Mouse (Mus musculus) midbrain, embryonic 10.5 days (tissue): ENCODE measurements around the gene Eid3. TPM values are rescaled to one million over a fixed set of nuclear protein-coding genes. Genes with fewer than 3 reads are reported as not detected.

Source experiments
- DNase-seq: peaks from one replicate; pipeline ENCODE4 v3.0.0-alpha.2; 2017; ENCODE audit warnings: low spot score
- H3K27ac ChIP-seq: fragments of 300-500 bp; sonication (generic); replicated peaks from 2 replicates; pipeline ENCODE4 v1.5.1; 2016; ENCODE audit warnings: mild to moderate bottlenecking
- H3K27me3 ChIP-seq: fragments of 300-500 bp; sonication (generic); 2 replicates; pipeline ENCODE4 v1.6.1; 2016; ENCODE audit warnings: low read depth, mild to moderate bottlenecking; ENCODE audit not compliant: poor library complexity, severe bottlenecking
- H3K36me3 ChIP-seq: fragments of 300-500 bp; sonication (generic); 2 replicates; pipeline ENCODE4 v1.6.1; 2016; ENCODE audit warnings: mild to moderate bottlenecking, moderate library complexity
- H3K4me1 ChIP-seq: fragments of 300-500 bp; sonication (generic); 2 replicates; pipeline ENCODE4 v1.6.1; 2016
- H3K4me3 ChIP-seq: fragments of 300-500 bp; sonication (generic); 2 replicates; pipeline ENCODE4 v1.5.1; 2016; ENCODE audit warnings: mild to moderate bottlenecking, moderate library complexity
- H3K9me3 ChIP-seq: fragments of 300-500 bp; sonication (generic); replicated peaks from 2 replicates; pipeline ENCODE4 v1.6.1; 2016; ENCODE audit warnings: mild to moderate bottlenecking
- WGBS: fragments of 180-500 bp; shearing (Covaris S2); methylation state at CpG from one replicate; pipeline ENCODE4 v1.1.7; 2016; 5-methylcytosine and 5-hydroxymethylcytosine counted together
- polyA plus RNA-seq: library from polyadenylated mRNA; unstranded; fragments of >200 nt; fragmentation: Nextera tagmentation; extraction: Ambion mirVana; gene quantifications from 2 replicates; pipeline ENCODE4 v1.2.1, GENCODE M21; 2016

Eid3 gene
- 0.15 and 0.20 TPM in 2 replicates for polyA plus RNA-seq

DNA sequence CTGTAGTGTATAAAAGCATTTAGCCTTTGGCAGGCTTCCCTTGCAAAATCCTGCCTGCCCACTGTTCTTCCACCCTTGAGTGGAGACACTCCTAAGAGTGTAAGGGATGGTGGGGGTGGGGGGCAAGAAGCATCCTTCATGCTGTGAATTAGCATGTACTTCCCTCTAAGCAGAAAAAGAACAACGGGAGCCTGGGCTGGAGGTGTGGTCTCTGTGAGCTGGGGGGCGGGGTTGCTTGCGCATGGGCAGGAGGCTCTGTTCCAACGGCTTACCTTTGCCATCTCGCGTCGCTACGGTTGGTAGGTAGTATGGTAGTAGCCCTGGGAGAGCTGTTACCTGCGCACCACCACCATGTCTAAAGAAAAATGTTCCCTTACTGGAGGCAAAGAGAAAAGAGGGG lies at the start of gene Eid3:
TSS of gene Eid3 (plus strand) at position 271 of the 400 bp plus-strand sequence.
- H3K36me3 ChIP-seq, result peaks cover 89% of the 10 kb centered on the region
- peaks cover 34% of the 10 kb centered on the region for H3K4me1 ChIP-seq
- no peaks in the 10 kb centered on the region for H3K27me3 ChIP-seq
- H3K9me3 ChIP-seq, result no peaks in the 10 kb centered on the region
- H3K4me3 ChIP-seq, result no peak within 1 kb of the TSS
- no peak for DNase-seq
- no peak within 1 kb of the TSS for H3K27ac ChIP-seq
- WGBS, result 62% methylated on average over 9 of the region's 9 CpGs

DNA sequence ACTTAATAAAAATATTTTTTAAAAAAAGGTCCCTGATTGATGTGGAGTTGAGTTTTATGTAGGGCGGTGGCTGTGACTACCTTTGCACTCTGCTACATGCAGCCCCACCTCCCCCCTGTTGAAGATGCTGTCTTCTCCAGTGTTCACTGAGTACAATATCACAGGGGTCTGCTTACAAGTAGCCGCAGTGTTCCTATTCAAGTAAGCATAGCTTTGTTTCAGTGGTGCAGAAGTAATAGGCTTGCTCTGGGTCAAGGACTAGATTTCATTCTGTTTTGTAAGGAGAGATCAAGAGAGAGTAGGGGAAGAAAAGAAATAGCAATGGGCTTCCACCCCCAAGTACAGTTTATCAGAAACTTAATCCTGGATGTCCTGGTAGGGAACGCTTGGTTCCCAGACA lies 48.9 kb upstream of the Eid3 start:
- no peak overlapping the region for H3K27ac ChIP-seq
- peaks cover 2% of the 10 kb centered on the region for H3K27me3 ChIP-seq
- no peaks in the 10 kb centered on the region for H3K36me3 ChIP-seq
- DNase-seq, result no peak
- peaks cover 16% of the 10 kb centered on the region for H3K4me1 ChIP-seq
- H3K9me3 ChIP-seq, result no peaks in the 10 kb centered on the region
- no peak overlapping the region for H3K4me3 ChIP-seq
- 59% methylated on average over 3 of the region's 3 CpGs for WGBS

- Histone ChIP-seq H3K4me3 (no peak overlapping the region), H3K36me3 (no peaks in the 10 kb centered on the region), H3K9me3 (no peaks in the 10 kb centered on the region), H3K27ac (0 out of 2 replicates have a peak overlapping the region, but pooled peaks have one; percentile 28), H3K4me1 (peaks cover 16% of the 10 kb centered on the region), H3K27me3 (no peaks in the 10 kb centered on the region)
- no peak for DNase-seq
- WGBS, result 72% methylated on average over 9 of the region's 9 CpGs
Measured at GRCm38 (mm10) chr10:82817936-82818335, 48.5 kb upstream of the Eid3 start.

DNA sequence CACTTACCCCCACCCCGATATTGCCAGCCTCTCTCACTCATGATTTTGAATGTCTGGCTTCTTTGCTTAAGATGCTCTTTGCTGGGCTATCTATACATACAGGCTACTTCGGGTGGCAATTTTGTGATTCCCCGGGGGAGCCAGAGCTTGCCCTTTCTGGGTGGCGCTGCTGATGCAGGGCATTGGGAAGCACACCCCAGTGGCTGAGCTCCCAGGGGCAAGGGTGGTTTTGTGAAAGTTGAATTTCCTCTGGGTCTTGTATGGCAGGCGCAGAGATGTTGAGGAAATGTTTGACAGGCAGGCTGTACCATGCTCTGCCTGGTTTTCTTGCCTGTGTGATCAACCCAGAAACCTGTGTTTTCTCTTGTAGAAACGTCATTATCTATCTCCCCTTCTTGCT lies 47.8 kb upstream of the Eid3 start:
- Histone ChIP-seq H3K27ac (no peak overlapping the region), H3K4me1 (peaks cover 16% of the 10 kb centered on the region), H3K4me3 (no peak overlapping the region), H3K27me3 (no peaks in the 10 kb centered on the region), H3K36me3 (no peaks in the 10 kb centered on the region), H3K9me3 (no peaks in the 10 kb centered on the region)
- 83% methylated on average over 6 of the region's 6 CpGs for WGBS
- DNase-seq, result no peak

GRCm38 (mm10) chr10:82823108-82823778 lies 43.2 kb upstream of the Eid3 start:
- no peaks in the 10 kb centered on the region for H3K27me3 ChIP-seq
- peaks cover 1% of the 10 kb centered on the region for H3K4me1 ChIP-seq
- WGBS, result 84% methylated on average over 14 of the region's 14 CpGs
- H3K27ac ChIP-seq, result no peak overlapping the region; the same call in 1 of the 2 replicates
- no peak for DNase-seq
- H3K9me3 ChIP-seq, result no peaks in the 10 kb centered on the region
- no peaks in the 10 kb centered on the region for H3K36me3 ChIP-seq
- no peak overlapping the region for H3K4me3 ChIP-seq

DNA sequence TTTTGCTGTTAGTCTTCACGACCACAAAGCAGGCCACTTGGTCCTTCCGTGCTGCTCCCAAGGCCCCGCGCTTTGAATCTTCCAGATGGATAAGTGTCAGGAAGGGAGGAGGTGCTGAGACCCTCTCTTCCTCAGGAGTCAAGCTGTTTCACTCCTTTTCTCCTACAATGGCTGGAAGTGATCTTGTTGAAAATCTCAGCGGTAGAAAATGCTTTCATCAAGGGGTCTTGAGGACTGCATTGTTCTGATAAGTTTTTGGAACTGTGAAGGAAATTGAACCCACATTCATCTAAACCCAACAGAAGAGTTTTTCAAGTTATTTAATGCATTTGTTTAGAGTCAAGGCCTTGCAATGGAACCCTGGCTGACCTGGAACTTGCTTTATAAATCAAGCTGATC lies 42.6 kb upstream of the Eid3 start:
- Histone ChIP-seq H3K27me3 (no peaks in the 10 kb centered on the region), H3K9me3 (no peaks in the 10 kb centered on the region), H3K4me3 (no peak overlapping the region), H3K4me1 (no peaks in the 10 kb centered on the region; the same call in 1 of the 2 replicates), H3K27ac (no peak overlapping the region; the same call in 1 of the 2 replicates), H3K36me3 (no peaks in the 10 kb centered on the region)
- 75% methylated on average over 5 of the region's 5 CpGs for WGBS
- DNase-seq, result no peak

DNA sequence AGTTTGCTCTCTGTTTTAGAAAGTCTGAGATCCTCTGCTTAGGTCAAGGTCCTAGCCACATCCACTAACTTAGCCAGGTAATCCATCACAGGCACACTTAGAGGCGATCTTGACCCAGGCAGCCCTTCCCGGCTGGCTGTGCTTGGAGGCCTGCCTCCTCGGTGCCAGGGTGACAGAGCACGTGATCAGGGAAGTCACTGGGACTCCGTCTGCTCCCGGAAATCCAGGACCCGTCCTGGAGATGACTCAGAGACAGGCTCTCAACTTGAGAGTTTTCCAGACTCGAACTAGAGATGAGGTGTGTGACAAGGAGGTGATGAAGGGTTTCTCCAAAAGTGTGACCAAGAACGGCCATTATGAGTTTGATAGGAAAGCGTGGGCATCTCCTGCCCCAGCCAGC lies 41.9 kb upstream of the Eid3 start:
- no peaks in the 10 kb centered on the region for H3K36me3 ChIP-seq
- DNase-seq, result no peak
- no peak overlapping the region for H3K4me3 ChIP-seq
- 81% methylated on average over 10 of the region's 10 CpGs for WGBS
- no peaks in the 10 kb centered on the region for H3K4me1 ChIP-seq
- H3K27me3 ChIP-seq, result no peaks in the 10 kb centered on the region
- no peaks in the 10 kb centered on the region for H3K9me3 ChIP-seq
- no peak overlapping the region for H3K27ac ChIP-seq

- Histone ChIP-seq H3K4me3 (no peak overlapping the region), H3K27ac (no peak overlapping the region), H3K4me1 (no peaks in the 10 kb centered on the region), H3K9me3 (no peaks in the 10 kb centered on the region), H3K27me3 (no peaks in the 10 kb centered on the region), H3K36me3 (no peaks in the 10 kb centered on the region)
- WGBS, result 72% methylated on average over 6 of the region's 6 CpGs
- DNase-seq, result no peak
Measured at GRCm38 (mm10) chr10:82826516-82826915, 39.9 kb upstream of the Eid3 start.

DNA sequence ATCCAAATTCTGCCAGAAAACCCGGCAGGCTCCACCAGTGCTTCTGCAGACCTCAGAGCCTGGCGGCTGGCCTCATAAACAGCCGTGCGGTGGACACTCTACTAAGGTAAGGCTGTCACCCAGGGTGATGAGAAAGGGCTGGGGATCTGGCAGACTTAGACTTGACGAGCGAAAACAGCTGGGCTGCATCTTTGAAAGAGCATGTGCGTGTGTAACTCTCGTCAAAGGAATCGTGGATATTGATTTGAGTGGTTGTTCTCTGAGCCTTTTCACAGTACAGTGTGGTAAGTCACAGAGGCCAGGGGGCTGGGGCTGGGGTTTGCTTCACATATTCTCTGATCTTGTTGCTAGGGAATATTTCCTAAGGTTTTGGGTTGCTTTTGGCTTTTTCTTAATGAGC lies 32.5 kb upstream of the Eid3 start, which contains the start of gene Txnrd1:
TSS of gene Txnrd1 (plus strand) at position 26 of the 400 bp plus-strand sequence.
- DNase-seq, result no peak

GRCm38 (mm10) chr10:82835898-82836297 lies 30.5 kb upstream of the Eid3 start:
- no peak for DNase-seq
- no peaks in the 10 kb centered on the region for H3K36me3 ChIP-seq
- H3K27ac ChIP-seq, result no peak overlapping the region
- no peak overlapping the region for H3K4me3 ChIP-seq
- H3K4me1 ChIP-seq, result peaks cover 14% of the 10 kb centered on the region
- H3K27me3 ChIP-seq, result no peaks in the 10 kb centered on the region
- H3K9me3 ChIP-seq, result no peaks in the 10 kb centered on the region
- WGBS, result 88% methylated on average over 3 of the region's 3 CpGs

More for the DNA sequence above, 32.5 kb upstream of the Eid3 start, which contains the start of gene Txnrd1:
- Histone ChIP-seq H3K27ac (no peak within 1 kb of the TSS), H3K36me3 (no peaks in the 10 kb centered on the region), H3K4me3 (no peak within 1 kb of the TSS), H3K9me3 (no peaks in the 10 kb centered on the region), H3K4me1 (peaks cover 14% of the 10 kb centered on the region), H3K27me3 (no peaks in the 10 kb centered on the region)
- WGBS, result 78% methylated on average over 9 of the region's 9 CpGs

DNA sequence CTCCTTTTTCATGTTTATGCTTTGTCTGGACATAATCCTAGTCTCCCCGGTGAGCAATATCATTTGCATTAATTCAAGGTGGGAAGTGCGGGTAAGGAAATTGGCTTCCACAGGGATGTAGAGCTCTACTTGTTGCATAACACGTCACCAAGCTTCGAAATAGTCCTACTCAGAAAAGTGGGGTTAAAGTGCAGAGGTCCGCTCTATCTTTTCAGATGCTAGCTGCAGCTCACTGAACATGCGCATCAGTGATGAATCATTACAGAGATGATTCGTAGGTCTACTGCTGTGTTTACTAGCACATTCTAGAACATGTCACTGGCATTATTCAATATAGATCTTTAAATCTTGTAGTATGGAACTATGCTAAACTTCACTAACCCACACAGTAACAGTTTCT lies 28.0 kb upstream of the Eid3 start:
- Histone ChIP-seq H3K27ac (no peak overlapping the region), H3K36me3 (no peaks in the 10 kb centered on the region), H3K4me3 (no peak overlapping the region), H3K27me3 (no peaks in the 10 kb centered on the region), H3K4me1 (peaks cover 14% of the 10 kb centered on the region), H3K9me3 (no peaks in the 10 kb centered on the region)
- 87% methylated on average over 7 of the region's 7 CpGs for WGBS
- no peak for DNase-seq

DNA sequence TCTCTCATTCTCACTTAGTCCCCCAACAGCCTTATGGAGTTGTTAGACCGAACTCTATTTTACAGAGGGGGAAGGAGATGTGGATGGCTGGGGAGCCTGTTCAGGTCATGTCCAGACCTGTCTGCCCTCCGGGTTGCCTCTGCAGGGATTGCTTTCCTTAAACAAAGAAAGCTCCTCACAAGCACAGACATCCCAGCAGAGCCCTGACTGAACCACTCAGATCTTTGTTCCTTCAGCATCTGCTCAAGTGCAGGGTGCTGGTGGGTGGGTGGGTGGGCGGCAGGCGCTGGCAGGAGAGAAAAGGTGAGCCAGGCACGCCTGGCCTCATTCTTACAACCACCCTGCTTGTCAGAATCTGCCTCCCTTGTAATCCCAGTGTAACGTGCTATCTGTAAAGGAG lies 22.3 kb upstream of the Eid3 start:
- DNase-seq, result no peak
- WGBS, result 66% methylated on average over 6 of the region's 6 CpGs
- no peaks in the 10 kb centered on the region for H3K27me3 ChIP-seq
- H3K36me3 ChIP-seq, result no peaks in the 10 kb centered on the region
- no peaks in the 10 kb centered on the region for H3K9me3 ChIP-seq
- no peak overlapping the region for H3K4me3 ChIP-seq
- H3K27ac ChIP-seq, result no peak overlapping the region
- H3K4me1 ChIP-seq, result no peaks in the 10 kb centered on the region

- DNase-seq, result no peak
- no peaks in the 10 kb centered on the region for H3K9me3 ChIP-seq
- no peak overlapping the region for H3K4me3 ChIP-seq
- 95% methylated on average over 8 of the region's 8 CpGs for WGBS
- H3K27me3 ChIP-seq, result no peaks in the 10 kb centered on the region
- H3K4me1 ChIP-seq, result peaks cover 2% of the 10 kb centered on the region
- H3K27ac ChIP-seq, result no peak overlapping the region
- no peaks in the 10 kb centered on the region for H3K36me3 ChIP-seq
Measured at GRCm38 (mm10) chr10:82844731-82845130, 21.7 kb upstream of the Eid3 start.
